Mouse (Mus musculus) common myeloid progenitor, adult 5-6 weeks (primary cell): ENCODE data around the gene Ggct. TPM values are rescaled to one million over a fixed set of nuclear protein-coding genes. Genes with fewer than 3 reads are reported as not detected.
A peak's percentile ranks its signal among the peaks of the same experiment; 100 is the strongest.
"Not testable (repeated sequence)": the region's sequence is repeated elsewhere in the genome, so short reads cannot be mapped to it uniquely, and the experiment has no call there.

Experiments
- ATAC-seq: replicated peaks from 2 replicates; pipeline ENCODE4 v1.8.0; 2016; ENCODE audit warnings: low read depth, mild to moderate bottlenecking, moderate TSS enrichment, inconsistent platforms; ENCODE audit not compliant: poor library complexity, severe bottlenecking
- total RNA-seq: library from RNA; stranded (forward); fragments of 200-1000, 187-1606 nt; gene quantifications from 2 replicates; pipeline ENCODE4 v1.2.3, GENCODE M21; 2017

Ggct gene
- total RNA-seq, 1 experiment from 2014 or later, result 29.9 TPM

DNA sequence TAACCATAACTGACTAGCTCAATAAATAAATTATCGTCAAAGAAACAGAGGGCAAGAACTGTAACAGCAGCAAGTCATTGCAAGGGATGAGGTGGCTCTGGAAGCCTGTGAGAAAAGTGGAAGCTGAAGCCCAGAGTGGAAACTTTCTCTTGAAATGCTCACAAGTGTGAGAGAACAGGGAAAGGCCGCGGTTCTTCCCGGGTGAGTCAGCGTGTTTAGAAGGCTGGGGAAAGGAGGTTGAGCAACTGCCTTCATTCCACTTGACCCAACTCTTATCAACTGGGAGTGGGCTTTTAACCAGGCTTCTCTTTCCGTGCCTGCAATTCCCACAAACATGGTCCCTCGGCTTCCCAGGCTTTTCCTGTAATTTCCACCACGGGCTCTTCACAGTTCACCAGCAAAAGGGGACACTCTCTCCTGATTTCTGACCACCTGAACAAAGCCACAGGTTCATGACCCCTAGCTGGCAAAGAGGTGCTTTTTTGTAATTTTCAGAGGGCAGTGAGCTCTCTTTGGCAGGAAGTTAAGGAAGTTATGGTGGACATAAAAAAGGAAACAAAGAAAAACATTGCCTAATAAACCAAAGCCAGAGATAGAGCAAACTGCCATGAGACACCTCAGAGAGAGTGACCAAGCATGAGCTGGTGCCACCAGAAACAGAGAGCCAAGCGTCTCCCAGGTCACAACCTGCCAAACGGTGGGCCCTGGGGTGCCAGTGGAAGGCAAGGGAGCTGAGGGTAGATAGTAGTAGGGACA lies 37.9 kb downstream of the Ggct start:
- ATAC-seq, result peak; percentile 90

DNA sequence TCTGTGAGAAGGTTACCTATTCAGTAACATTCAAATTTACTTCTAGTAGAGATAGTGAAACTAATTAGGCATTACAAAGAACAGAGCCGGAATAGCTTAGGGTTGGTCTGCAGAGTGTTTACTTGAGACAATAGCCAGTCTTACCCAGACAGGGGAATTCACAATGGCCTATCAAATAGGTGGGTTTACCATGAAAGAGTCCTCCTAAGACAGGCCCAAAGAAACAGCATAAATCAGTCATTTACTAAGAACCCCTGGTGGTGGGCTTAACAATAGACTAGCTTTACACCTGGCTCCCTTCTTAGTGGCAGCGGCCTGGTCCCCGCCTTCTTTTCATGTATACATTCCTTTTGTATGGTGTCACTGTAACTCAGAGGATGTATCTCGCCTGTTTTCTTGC lies 39.4 kb downstream of the Ggct start:
- not testable (repeated sequence) for ATAC-seq

DNA sequence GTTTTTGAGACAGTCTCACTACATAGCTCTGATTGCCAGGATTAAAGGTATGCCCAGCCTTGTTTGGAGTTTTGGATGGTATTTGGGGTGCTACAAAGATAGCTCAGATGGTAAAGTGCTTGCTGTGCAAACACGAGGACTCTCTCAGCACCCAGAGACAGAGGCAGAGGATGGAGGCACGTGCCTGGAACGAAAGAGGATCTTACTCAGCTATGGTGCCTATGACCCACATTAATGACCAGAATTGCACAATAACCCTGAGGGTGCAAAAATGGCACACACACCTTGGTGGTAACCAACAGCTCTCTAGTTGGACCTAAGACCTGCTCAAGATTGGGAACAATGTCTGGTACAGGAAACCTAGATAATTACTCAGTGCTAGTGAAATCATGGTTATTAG lies 40.2 kb downstream of the Ggct start:
- no peak for ATAC-seq

DNA sequence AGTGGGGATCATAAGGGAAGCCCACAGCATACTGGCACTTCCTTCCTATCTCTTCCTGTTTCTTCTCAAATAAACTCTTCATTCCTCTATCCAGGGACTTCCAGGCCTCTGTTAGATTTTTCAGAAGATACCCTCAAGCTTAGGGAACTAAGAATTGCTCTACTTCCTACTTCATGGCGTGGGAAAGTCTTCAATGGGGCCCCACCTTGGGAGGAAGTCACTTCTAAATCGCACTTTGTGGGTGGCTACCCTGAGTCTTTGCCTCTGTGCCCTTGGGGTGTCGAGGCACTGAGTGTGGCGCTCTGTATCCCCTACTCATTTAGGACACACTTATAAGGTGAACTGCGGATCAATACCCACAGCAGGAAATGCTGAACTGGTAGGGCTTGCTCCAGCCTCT lies 44.1 kb downstream of the Ggct start:
- peak; percentile 54 for ATAC-seq

DNA sequence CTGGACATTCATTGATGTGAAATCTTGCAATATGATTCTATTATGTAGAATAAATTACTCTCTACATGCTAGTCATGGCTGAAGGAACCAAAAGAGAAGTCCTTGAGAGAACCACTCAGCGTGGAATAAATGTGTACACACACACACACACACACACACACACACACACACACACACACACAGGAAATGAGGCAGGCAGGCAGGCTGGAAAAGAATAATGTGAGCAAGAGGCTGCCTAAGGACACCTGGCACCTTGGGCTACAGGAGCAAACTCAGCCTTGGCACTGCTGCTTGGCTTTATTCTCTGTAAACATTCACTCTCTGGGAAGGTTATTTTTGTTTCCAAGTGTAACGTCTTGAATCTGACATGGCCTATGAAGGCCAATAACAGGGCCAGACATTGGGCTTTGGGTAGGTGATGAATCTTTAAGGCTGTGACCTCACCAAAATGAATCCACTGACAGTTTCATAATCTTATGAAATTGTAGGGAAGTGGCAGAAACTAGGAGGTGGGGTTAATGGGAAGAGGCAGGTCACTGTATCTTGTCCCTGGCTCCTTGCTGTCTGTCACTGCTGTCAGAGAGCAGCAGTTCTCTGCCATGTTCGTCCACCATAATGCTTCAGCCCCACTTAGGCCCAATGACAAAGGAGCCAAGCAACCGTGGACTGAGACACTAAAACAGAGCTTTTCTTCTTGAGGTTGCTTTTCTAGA lies 46.4 kb downstream of the Ggct start:
- no peak for ATAC-seq

DNA sequence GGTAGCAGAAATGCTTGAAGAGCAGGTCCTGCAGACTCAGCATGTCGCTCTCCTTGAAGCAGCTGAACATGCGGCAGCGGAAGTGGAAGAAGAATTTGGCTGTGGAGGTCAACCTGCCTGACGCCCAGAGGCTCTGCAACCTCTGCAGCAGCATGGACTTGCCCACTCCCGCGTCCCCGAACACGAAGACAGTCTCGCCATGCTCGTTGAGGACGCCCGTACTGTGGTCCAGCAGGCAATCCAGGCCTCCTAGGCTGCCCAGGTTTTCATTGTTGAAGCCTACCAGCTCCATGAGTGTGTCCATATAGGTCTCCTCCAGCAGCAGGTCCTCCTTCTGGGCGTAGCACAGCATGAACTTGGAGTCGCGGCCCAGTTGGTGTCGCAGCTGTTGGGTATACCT lies 48.2 kb downstream of the Ggct start:
- no peak for ATAC-seq

DNA sequence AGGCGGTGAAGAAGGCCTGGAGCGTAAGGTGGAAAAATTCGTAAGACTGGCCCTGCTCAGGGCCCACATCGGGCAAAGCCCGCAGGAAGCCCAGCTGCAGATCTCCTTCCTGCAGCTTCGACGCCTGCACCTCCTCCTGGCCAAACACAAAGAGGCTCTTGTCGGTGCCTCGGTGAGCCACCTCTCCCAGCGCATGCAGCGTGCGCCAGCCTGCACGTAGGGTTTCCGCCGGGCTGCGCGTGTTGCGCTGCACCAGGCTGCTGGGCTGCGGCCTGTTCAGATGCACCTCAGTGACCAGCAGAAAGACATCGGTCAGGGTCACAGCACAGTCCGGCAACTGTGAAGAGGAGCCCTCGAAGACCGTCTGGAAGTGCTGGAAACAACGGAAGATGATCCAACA lies 49.0 kb downstream of the Ggct start:
- ATAC-seq, result no peak

DNA sequence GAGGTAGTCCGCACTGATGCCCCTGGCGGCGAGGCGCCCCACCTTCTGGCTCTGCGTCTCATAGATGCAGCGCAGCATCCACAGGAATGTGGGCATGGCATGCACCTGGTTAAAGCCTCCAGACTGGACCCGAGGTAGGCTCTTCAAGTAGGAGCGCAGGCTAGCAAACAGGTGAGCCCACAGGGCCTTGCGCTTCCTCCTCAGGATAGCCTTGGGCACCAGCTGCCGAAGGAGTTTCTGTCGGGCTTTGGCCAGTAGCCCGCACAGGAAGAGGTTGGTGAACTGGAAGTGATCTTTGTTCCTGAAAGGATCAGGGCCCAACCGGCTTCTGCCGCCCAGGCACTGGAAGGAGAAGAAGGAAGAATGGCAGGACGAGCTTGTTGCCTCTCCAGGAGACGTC lies 49.5 kb downstream of the Ggct start:
- no peak for ATAC-seq

DNA sequence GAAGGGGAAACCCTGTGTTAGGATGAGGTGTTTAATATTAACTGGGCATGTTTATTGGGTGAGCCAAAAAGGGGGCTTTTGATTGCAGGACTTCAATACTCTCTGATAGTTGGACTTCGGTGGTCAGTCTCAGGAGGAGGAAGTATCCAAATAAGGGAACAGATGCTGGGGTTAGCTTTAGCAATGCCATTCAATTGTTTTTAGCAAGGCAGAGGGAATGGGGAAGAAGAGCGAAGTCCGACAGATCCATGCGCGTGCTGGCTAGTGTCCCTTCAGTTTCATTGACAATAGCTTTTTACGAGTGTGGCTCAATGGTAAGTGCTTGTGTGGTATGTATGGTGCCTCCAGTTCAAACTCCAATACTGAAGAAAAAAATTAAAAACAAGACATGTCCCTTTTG lies 51.6 kb downstream of the Ggct start:
- ATAC-seq, result no peak; the same call in 1 of the 2 replicates

DNA sequence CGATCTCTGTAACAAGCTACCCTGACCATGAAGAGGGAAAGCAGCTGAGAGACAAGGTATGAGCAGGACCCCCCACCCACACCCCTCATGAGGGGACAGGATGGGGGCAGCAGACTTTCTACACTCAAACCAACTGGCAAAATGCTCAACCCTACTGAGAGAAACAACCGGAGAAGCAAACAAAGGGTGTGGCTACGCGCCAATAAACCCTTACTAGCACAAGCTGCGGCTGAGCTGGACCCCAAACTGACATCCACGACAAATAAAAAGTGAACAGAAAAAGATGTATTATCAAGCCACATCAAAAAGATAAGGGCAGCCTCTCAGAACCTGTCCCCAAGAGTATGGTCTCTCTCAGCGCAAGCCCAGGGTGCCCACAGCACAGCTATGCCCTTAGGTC lies 52.6 kb downstream of the Ggct start:
- ATAC-seq, result no peak

DNA sequence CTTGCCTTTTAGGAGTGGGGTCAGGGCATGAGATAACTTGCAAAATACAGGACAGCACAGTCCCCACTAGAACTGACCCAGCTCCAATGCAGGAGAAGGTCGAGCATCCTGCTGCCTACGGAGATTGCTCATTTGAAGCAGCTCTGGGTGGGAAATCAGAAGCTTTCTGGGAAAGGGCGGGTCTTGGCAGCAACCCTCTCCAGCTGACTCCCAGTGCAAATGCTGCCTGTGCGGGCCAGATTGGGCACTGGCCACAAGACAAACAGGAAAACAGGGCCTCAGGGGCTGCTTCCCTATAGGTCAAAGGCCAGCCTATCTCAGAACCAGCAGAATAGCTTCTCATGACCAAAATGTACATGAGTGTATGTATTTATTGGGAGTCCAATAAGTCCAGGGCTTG lies 53.1 kb downstream of the Ggct start:
- peak; percentile 42 for ATAC-seq

DNA sequence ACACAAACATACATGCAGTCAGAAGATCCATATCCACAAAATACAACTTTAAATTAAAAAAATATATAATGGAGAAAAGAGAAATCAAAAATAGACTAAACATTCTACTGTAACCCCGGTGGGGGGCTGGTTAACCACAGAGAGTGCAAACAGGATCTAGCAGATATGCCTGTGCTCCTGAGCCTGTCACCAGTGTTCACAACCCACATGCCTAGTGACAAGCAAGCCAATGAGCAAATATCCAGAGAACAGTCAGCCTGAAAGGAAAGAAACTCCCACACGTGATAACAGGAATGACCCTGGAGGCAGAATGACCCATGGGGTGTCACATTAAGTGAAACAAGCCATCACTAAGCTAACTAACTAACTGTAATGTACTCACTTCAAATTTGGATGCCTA lies 56.3 kb downstream of the Ggct start:
- peak; percentile 50 for ATAC-seq

DNA sequence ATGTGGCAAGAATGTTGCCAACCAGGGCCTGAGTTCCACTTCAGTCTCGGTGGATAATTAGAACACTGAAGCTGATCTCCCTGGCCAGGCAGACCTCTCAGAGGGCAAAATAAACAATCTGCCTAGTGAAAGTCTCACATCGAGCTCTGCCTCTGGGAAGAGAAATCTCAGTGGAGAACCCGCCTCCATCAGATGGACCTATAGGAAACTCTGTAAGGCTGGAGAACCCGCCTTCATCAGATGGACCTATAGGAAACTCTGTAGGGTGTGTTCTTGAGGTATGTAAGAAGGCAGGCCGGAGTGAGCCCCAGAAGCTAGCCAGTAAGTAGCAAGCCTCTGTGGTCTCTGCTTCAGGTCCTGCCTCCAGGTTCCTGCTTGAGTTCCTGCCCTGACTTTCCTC lies 57.8 kb downstream of the Ggct start:
- no peak for ATAC-seq

DNA sequence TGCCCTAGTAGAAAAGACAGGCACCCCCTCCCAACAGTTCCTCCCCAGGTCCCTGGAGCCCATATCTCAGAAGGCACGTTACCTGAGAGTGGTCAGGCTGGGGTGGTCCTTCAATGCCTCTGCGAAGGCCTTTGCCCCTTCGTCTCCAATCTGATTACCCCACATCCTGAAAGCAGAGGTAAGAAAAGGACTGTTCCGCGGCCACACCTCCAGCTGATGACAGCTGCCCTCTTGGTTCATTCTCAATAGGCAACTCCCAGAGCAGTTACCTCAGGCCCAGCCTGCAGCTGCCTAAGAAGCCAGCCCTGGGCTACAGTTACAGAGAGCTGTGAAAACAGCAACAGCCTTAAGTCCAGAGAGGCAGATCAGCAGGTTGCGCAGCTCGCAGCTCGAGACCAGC lies 58.4 kb downstream of the Ggct start:
- ATAC-seq, result peak; percentile 27; the same call in 1 of the 2 replicates

DNA sequence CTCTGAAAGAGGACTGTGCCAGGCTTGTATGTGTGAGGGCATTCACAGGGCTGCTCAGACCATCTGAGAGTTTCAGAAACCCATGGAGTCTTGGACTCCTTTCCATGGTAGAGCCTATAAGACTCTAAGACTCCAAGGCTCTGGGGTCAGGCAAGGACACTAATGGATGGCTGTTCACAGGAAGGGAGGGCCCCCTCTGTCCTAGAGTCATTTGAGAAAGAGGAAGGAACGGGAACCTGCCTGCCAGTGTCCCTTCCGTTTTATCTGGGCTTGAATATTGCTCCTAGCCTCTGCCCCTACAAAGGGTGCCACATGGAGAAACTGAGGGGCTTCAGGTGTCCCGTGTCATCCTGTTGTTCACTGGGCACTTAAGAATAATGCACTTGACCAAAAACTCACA lies 58.9 kb downstream of the Ggct start:
- peak; percentile 74 for ATAC-seq

DNA sequence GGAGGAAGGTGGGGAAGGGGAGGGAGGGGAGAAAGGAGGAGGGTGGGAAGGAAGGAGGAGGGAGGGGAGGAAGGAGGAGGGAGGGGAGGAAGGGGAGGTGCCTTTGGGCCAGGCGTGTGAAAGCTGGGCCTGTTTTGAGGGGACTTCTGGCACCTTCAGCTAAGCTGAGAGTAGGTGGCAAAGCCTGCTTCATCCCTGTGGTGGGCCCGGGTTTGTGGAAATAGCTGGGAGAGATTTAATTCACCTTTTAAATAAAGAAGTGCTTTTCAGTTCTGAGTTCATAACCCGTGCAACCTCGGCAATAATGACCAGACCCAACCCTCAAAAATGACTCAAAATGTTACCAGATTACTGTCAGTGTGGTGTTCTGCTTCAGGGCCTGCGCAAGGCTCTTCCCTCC lies 59.5 kb downstream of the Ggct start:
- no peak for ATAC-seq

Other genes starting within 250 kb of the Ggct start
- 51.6 and 62.5 TPM in 2 replicates for gene Znrf2, start 176.0 kb downstream of the Ggct start, total RNA-seq
- gene Nod1, start 20.3 kb downstream of the Ggct start, total RNA-seq, result 3.2 and 3.5 TPM in 2 replicates
- 116 and 130 TPM in 2 replicates for gene Gars, start 45.1 kb upstream of the Ggct start, total RNA-seq
- gene Crhr2, start 140.1 kb upstream of the Ggct start, total RNA-seq, result not detected in 2 replicates
- gene Inmt, start 182.1 kb upstream of the Ggct start, total RNA-seq, result not detected in 2 replicates
- 8.0 and 11.5 TPM in 2 replicates for gene Mindy4, start 210.4 kb upstream of the Ggct start, total RNA-seq